Mouse (Mus musculus) limb, embryonic 14.5 days (tissue): Measurements from ENCODE around the gene Gm49369. TPM values are rescaled to one million over a fixed set of nuclear protein-coding genes. Genes with fewer than 3 reads are reported as not detected.
A peak's percentile ranks its signal among the peaks of the same experiment; 100 is the strongest.
"Not testable (repeated sequence)": the region's sequence is repeated elsewhere in the genome, so short reads cannot be mapped to it uniquely, and the experiment has no call there.

ENCODE experiments used
- ATAC-seq: fragments of 200-750 bp; cut with Nextera tagmentation; 2 replicates; pipeline ENCODE4 v1.8.0; 2017; ENCODE audit warnings: low read depth, moderate number of reproducible peaks, moderate TSS enrichment; ENCODE audit not compliant: low FRiP score
- DNase-seq: peaks from one replicate; pipeline ENCODE4 v3.0.0-alpha.2; 2015; ENCODE audit warnings: low spot score
- H3K27ac ChIP-seq: fragments of 300-500 bp; sonication (generic); replicated peaks from 2 replicates; pipeline ENCODE4 v1.5.1; 2014; ENCODE audit warnings: low read depth, mild to moderate bottlenecking, low read length, moderate library complexity, mixed read lengths
- H3K27me3 ChIP-seq: fragments of 300-500 bp; sonication (generic); 2 replicates; pipeline ENCODE4 v1.6.1; 2014; ENCODE audit warnings: low read length, mixed read lengths; ENCODE audit not compliant: control insufficient read depth, insufficient read depth
- H3K36me3 ChIP-seq: fragments of 300-500 bp; sonication (generic); 2 replicates; pipeline ENCODE4 v1.6.1; 2014; ENCODE audit warnings: mild to moderate bottlenecking, low read length, moderate library complexity, mixed read lengths; ENCODE audit not compliant: control insufficient read depth, insufficient read depth
- H3K4me1 ChIP-seq: fragments of 300-500 bp; sonication (generic); 2 replicates; pipeline ENCODE4 v1.6.1; 2014; ENCODE audit warnings: antibody characterized with exemption, low read length, mixed read lengths; ENCODE audit not compliant: control insufficient read depth, insufficient read depth
- H3K4me2 ChIP-seq: fragments of 300-500 bp; sonication (generic); replicated peaks from 2 replicates; pipeline ENCODE4 v1.6.1; 2014; ENCODE audit warnings: low read depth, mild to moderate bottlenecking, low read length, moderate library complexity; ENCODE audit not compliant: severe bottlenecking
- H3K4me3 ChIP-seq: fragments of 300-500 bp; sonication (generic); replicated peaks from 2 replicates; pipeline ENCODE4 v1.5.1; 2014; ENCODE audit warnings: low read length
- H3K9ac ChIP-seq: fragments of 300-500 bp; sonication (generic); 2 replicates; pipeline ENCODE4 v1.6.1; 2014; ENCODE audit warnings: mild to moderate bottlenecking, low read depth, low read length, moderate library complexity; ENCODE audit not compliant: severe bottlenecking
- H3K9me3 ChIP-seq: fragments of 300-500 bp; sonication (generic); 2 replicates; pipeline ENCODE4 v1.6.1; 2016; ENCODE audit warnings: low read length; ENCODE audit not compliant: control insufficient read depth
- POLR2A ChIP-seq: fragments of 200-500 bp; IDR thresholded peaks from 2 replicates; pipeline ENCODE4 v1.8.0; 2012; ENCODE audit warnings: inconsistent platforms, mild to moderate bottlenecking, moderate library complexity, borderline replicate concordance; ENCODE audit not compliant: insufficient read depth, insufficient read length; ENCODE audit errors: extremely low read depth
- WGBS: fragments of 180-500 bp; shearing (Covaris S2); extraction: QIAGEN DNeasy Blood & Tissue Kit; methylation state at CpG from one replicate; pipeline ENCODE4 v1.1.7; 2014; 5-methylcytosine and 5-hydroxymethylcytosine counted together
- polyA plus RNA-seq, 2 experiments: library from polyadenylated mRNA; depleted of rRNA in 1 of 2; stranded (reverse) in 1 of 2; unstranded in 1 of 2; fragments of >200 nt; fragmentation: Nextera tagmentation in 1 of 2; extraction: Ambion mirVana in 1 of 2; gene quantifications; 2 replicates each; pipeline versions ENCODE4 v1.2.1 to v1.2.3; 2012 to 2014

Gene Gm49369
- polyA plus RNA-seq, 2 experiments: 0.09 TPM; not detected in 1

- ATAC-seq: no peak
- no peaks in the 10 kb centered on the region for H3K9me3 ChIP-seq
- no peak overlapping the region for H3K9ac ChIP-seq
- 40% methylated on average over 9 of the region's 9 CpGs for WGBS
- H3K27ac ChIP-seq: no peak overlapping the region
- no peaks in the 10 kb centered on the region for H3K27me3 ChIP-seq
- no peak overlapping the region for H3K4me2 ChIP-seq
- no peak for TF ChIP-seq POLR2A
- no peak for DNase-seq
- H3K4me3 ChIP-seq: no peak overlapping the region
- H3K36me3 ChIP-seq: no peaks in the 10 kb centered on the region
- peaks cover 3% of the 10 kb centered on the region; the same call in 1 of the 2 replicates for H3K4me1 ChIP-seq
These were observed 55.6 kb downstream of the Gm49369 start for GRCm38 (mm10) chr7:142326714-142327445.

- Histone ChIP-seq H3K9ac (no peak overlapping the region), H3K4me2 (no peak overlapping the region), H3K4me1 (peaks cover 4% of the 10 kb centered on the region; the same call in 1 of the 2 replicates), H3K4me3 (no peak overlapping the region), H3K27me3 (no peaks in the 10 kb centered on the region), H3K9me3 (no peaks in the 10 kb centered on the region), H3K27ac (no peak overlapping the region), H3K36me3 (no peaks in the 10 kb centered on the region)
- no peak for ATAC-seq
- TF ChIP-seq POLR2A: no peak
- WGBS: 64% methylated on average over 12 of the region's 12 CpGs
- DNase-seq: no peak
These were observed 58.9 kb downstream of the Gm49369 start for GRCm38 (mm10) chr7:142323396-142324117.

GRCm38 (mm10) chr7:142322641-142323040, 59.8 kb downstream of the Gm49369 start:
- 81% methylated on average over 6 of the region's 6 CpGs for WGBS
- ATAC-seq (no peak), DNase-seq (no peak)
- H3K4me2 ChIP-seq: no peak overlapping the region
- H3K27ac ChIP-seq: no peak overlapping the region
- H3K9ac ChIP-seq: no peak overlapping the region
- no peaks in the 10 kb centered on the region for H3K27me3 ChIP-seq
- TF ChIP-seq POLR2A: no peak
- H3K9me3 ChIP-seq: no peaks in the 10 kb centered on the region
- H3K36me3 ChIP-seq: no peaks in the 10 kb centered on the region
- H3K4me3 ChIP-seq: no peak overlapping the region
- peaks cover 4% of the 10 kb centered on the region; the same call in 1 of the 2 replicates for H3K4me1 ChIP-seq

GRCm38 (mm10) chr7:142321637-142322306, 60.7 kb downstream of the Gm49369 start:
- H3K9me3 ChIP-seq, DNase-seq, H3K4me2 ChIP-seq, H3K9ac ChIP-seq, H3K27me3 ChIP-seq, H3K4me3 ChIP-seq, H3K4me1 ChIP-seq, ATAC-seq, H3K36me3 ChIP-seq: not testable (repeated sequence)
- H3K27ac ChIP-seq: 0 out of 2 replicates have a peak overlapping the region, but pooled peaks have one; percentile 26
- WGBS: 18% methylated on average over 3 of the region's 10 CpGs

Other genes with a start within 250 kb of the Gm49369 start
- not detected in 2 replicates for gene Gm39115, start 246.6 kb downstream of the Gm49369 start, polyA plus RNA-seq (2012; rRNA removed)
- not detected in 2 replicates for gene Gm39115, start 246.6 kb downstream of the Gm49369 start, polyA plus RNA-seq (2014; fragmentation: Nextera tagmentation; extraction: Ambion mirVana)
- not detected in 2 replicates for gene Gm45337, start 238.1 kb downstream of the Gm49369 start, polyA plus RNA-seq (2012; rRNA removed)
- gene Gm45337, start 238.1 kb downstream of the Gm49369 start, polyA plus RNA-seq (2014; fragmentation: Nextera tagmentation; extraction: Ambion mirVana): not detected in 2 replicates
- gene Gm29735, start 225.6 kb downstream of the Gm49369 start, polyA plus RNA-seq (2012; rRNA removed): not detected in 2 replicates
- not detected in 2 replicates for gene Gm29735, start 225.6 kb downstream of the Gm49369 start, polyA plus RNA-seq (2014; fragmentation: Nextera tagmentation; extraction: Ambion mirVana)
- not detected in 2 replicates for gene Gm4553, start 216.9 kb downstream of the Gm49369 start, polyA plus RNA-seq (2012; rRNA removed)
- not detected in 2 replicates for gene Gm4553, start 216.9 kb downstream of the Gm49369 start, polyA plus RNA-seq (2014; fragmentation: Nextera tagmentation; extraction: Ambion mirVana)
- gene Krtap5-2, start 206.7 kb downstream of the Gm49369 start, polyA plus RNA-seq (2012; rRNA removed): not detected in 2 replicates
- gene Krtap5-2, start 206.7 kb downstream of the Gm49369 start, polyA plus RNA-seq (2014; fragmentation: Nextera tagmentation; extraction: Ambion mirVana): not detected in 2 replicates
- gene Gm10153, start 192.3 kb downstream of the Gm49369 start, polyA plus RNA-seq (2012; rRNA removed): not detected in 2 replicates
- not detected in 2 replicates for gene Gm10153, start 192.3 kb downstream of the Gm49369 start, polyA plus RNA-seq (2014; fragmentation: Nextera tagmentation; extraction: Ambion mirVana)
- not detected in 2 replicates for gene Krtap5-3, start 181.3 kb downstream of the Gm49369 start, polyA plus RNA-seq (2012; rRNA removed)
- not detected in 2 replicates for gene Krtap5-3, start 181.3 kb downstream of the Gm49369 start, polyA plus RNA-seq (2014; fragmentation: Nextera tagmentation; extraction: Ambion mirVana)
- not detected in 2 replicates for gene Gm7579, start 170.8 kb downstream of the Gm49369 start, polyA plus RNA-seq (2012; rRNA removed)
- not detected in 2 replicates for gene Gm7579, start 170.8 kb downstream of the Gm49369 start, polyA plus RNA-seq (2014; fragmentation: Nextera tagmentation; extraction: Ambion mirVana)
- gene Krtap5-5, start 152.7 kb downstream of the Gm49369 start, polyA plus RNA-seq (2012; rRNA removed): not detected in 2 replicates
- not detected in 2 replicates for gene Krtap5-5, start 152.7 kb downstream of the Gm49369 start, polyA plus RNA-seq (2014; fragmentation: Nextera tagmentation; extraction: Ambion mirVana)
- not detected in 2 replicates for gene Gm40460, start 141.6 kb downstream of the Gm49369 start, polyA plus RNA-seq (2012; rRNA removed)
- gene Gm40460, start 141.6 kb downstream of the Gm49369 start, polyA plus RNA-seq (2014; fragmentation: Nextera tagmentation; extraction: Ambion mirVana): not detected in 2 replicates
- not detected in 2 replicates for gene Gm2431, start 124.3 kb downstream of the Gm49369 start, polyA plus RNA-seq (2012; rRNA removed)
- gene Gm2431, start 124.3 kb downstream of the Gm49369 start, polyA plus RNA-seq (2014; fragmentation: Nextera tagmentation; extraction: Ambion mirVana): not detected in 2 replicates
- 0.28 TPM in 1 of 2 replicates, not detected in the other for gene Gm4559, start 108.3 kb downstream of the Gm49369 start, polyA plus RNA-seq (2012; rRNA removed)
- not detected in 2 replicates for gene Gm4559, start 108.3 kb downstream of the Gm49369 start, polyA plus RNA-seq (2014; fragmentation: Nextera tagmentation; extraction: Ambion mirVana)
- gene Krtap5-1, start 85.5 kb downstream of the Gm49369 start, polyA plus RNA-seq (2012; rRNA removed): not detected in 2 replicates
- not detected in 2 replicates for gene Krtap5-1, start 85.5 kb downstream of the Gm49369 start, polyA plus RNA-seq (2014; fragmentation: Nextera tagmentation; extraction: Ambion mirVana)
- gene Krtap5-4, start 79.1 kb downstream of the Gm49369 start, polyA plus RNA-seq (2012; rRNA removed): not detected in 2 replicates
- gene Krtap5-4, start 79.1 kb downstream of the Gm49369 start, polyA plus RNA-seq (2014; fragmentation: Nextera tagmentation; extraction: Ambion mirVana): not detected in 2 replicates
- gene Ifitm10, start 8.9 kb downstream of the Gm49369 start, polyA plus RNA-seq (2012; rRNA removed): 2.1 and 2.4 TPM in 2 replicates
- gene Ifitm10, start 8.9 kb downstream of the Gm49369 start, polyA plus RNA-seq (2014; fragmentation: Nextera tagmentation; extraction: Ambion mirVana): 2.0 and 2.5 TPM in 2 replicates
- 237 and 274 TPM in 2 replicates for gene Ctsd, start 5.4 kb upstream of the Gm49369 start, polyA plus RNA-seq (2012; rRNA removed)
- gene Ctsd, start 5.4 kb upstream of the Gm49369 start, polyA plus RNA-seq (2014; fragmentation: Nextera tagmentation; extraction: Ambion mirVana): 334 and 354 TPM in 2 replicates
- 4.9 and 7.3 TPM in 2 replicates for gene Syt8, start 52.2 kb upstream of the Gm49369 start, polyA plus RNA-seq (2012; rRNA removed)
- gene Syt8, start 52.2 kb upstream of the Gm49369 start, polyA plus RNA-seq (2014; fragmentation: Nextera tagmentation; extraction: Ambion mirVana): 1.5 and 2.0 TPM in 2 replicates
- gene Tnni2, start 59.1 kb upstream of the Gm49369 start, polyA plus RNA-seq (2012; rRNA removed): 60.8 and 156 TPM in 2 replicates
- 76.8 and 134 TPM in 2 replicates for gene Tnni2, start 59.1 kb upstream of the Gm49369 start, polyA plus RNA-seq (2014; fragmentation: Nextera tagmentation; extraction: Ambion mirVana)
- gene Lsp1, start 78.1 kb upstream of the Gm49369 start, polyA plus RNA-seq (2012; rRNA removed): 102 TPM in 2 replicates
- 45.8 and 48.0 TPM in 2 replicates for gene Lsp1, start 78.1 kb upstream of the Gm49369 start, polyA plus RNA-seq (2014; fragmentation: Nextera tagmentation; extraction: Ambion mirVana)
- gene Tnnt3, start 116.2 kb upstream of the Gm49369 start, polyA plus RNA-seq (2012; rRNA removed): 42.5 and 114 TPM in 2 replicates
- 101 and 183 TPM in 2 replicates for gene Tnnt3, start 116.2 kb upstream of the Gm49369 start, polyA plus RNA-seq (2014; fragmentation: Nextera tagmentation; extraction: Ambion mirVana)
- gene Mrpl23, start 150.0 kb upstream of the Gm49369 start, polyA plus RNA-seq (2012; rRNA removed): 94.6 and 97.2 TPM in 2 replicates
- gene Mrpl23, start 150.0 kb upstream of the Gm49369 start, polyA plus RNA-seq (2014; fragmentation: Nextera tagmentation; extraction: Ambion mirVana): 30.0 and 40.8 TPM in 2 replicates